Mouse (Mus musculus): ENCODE measurements around the gene Sart3. TPM values are rescaled to one million over a fixed set of nuclear protein-coding genes. Genes with fewer than 3 reads are reported as not detected.
A peak's percentile ranks its signal among the peaks of the same experiment; 100 is the strongest.

Gene Sart3
- polyA plus RNA-seq, 1 experiment from 2014 or later = 57.6 TPM

- no peak overlapping the region for H3K9ac ChIP-seq (replicated peaks)
- 92% methylated on average over 9 of the region's 9 CpGs for WGBS
- no peak for ATAC-seq (replicated peaks)
- no peaks in the 10 kb centered on the region for H3K9me3 ChIP-seq
- no peak overlapping the region for H3K4me3 ChIP-seq
- H3K27ac ChIP-seq (replicated peaks) = no peak overlapping the region
- H3K4me2 ChIP-seq (replicated peaks) = no peak overlapping the region
- peaks cover 4% of the 10 kb centered on the region for H3K4me1 ChIP-seq
- no peaks in the 10 kb centered on the region for H3K36me3 ChIP-seq
- no peaks in the 10 kb centered on the region for H3K27me3 ChIP-seq
These were observed 33.0 kb upstream of the Sart3 start for GRCm38 (mm10) chr5:113805301-113805700.

GRCm38 (mm10) chr5:113804395-113804966, 32.2 kb upstream of the Sart3 start:
- Histone ChIP-seq H3K9ac (replicated peaks) (no peak overlapping the region), H3K9me3 (no peaks in the 10 kb centered on the region), H3K4me3 (no peak overlapping the region), H3K4me1 (peaks cover 7% of the 10 kb centered on the region), H3K4me2 (replicated peaks) (no peak overlapping the region), H3K27me3 (no peaks in the 10 kb centered on the region), H3K27ac (replicated peaks) (no peak overlapping the region), H3K36me3 (no peaks in the 10 kb centered on the region)
- no peak for ATAC-seq (replicated peaks)
- 65% methylated on average over 7 of the region's 7 CpGs for WGBS

- ATAC-seq (replicated peaks) = peak; percentile 78
- no peak within 1 kb of the TSS for H3K27ac ChIP-seq (replicated peaks)
- no peak within 1 kb of the TSS for H3K4me3 ChIP-seq
- H3K9me3 ChIP-seq = no peaks in the 10 kb centered on the region
- H3K9ac ChIP-seq (replicated peaks) = no peak within 1 kb of the TSS
- no peaks in the 10 kb centered on the region for H3K27me3 ChIP-seq
- 0% methylated on average over 11 of the region's 11 CpGs for WGBS
- peaks cover 7% of the 10 kb centered on the region for H3K4me1 ChIP-seq
- H3K36me3 ChIP-seq = no peaks in the 10 kb centered on the region
- no peak within 1 kb of the TSS for H3K4me2 ChIP-seq (replicated peaks)
These were observed 28.0 kb upstream of the Sart3 start, which contains the start of gene Tmem119 for GRCm38 (mm10) chr5:113800280-113800679. Gene Tmem119 (minus strand): TSS chr5:113800516.

- 54% methylated on average over 5 of the region's 5 CpGs for WGBS
- Histone ChIP-seq H3K36me3 (no peaks in the 10 kb centered on the region), H3K27me3 (no peaks in the 10 kb centered on the region), H3K9ac (replicated peaks) (no peak overlapping the region), H3K9me3 (no peaks in the 10 kb centered on the region), H3K27ac (replicated peaks) (no peak overlapping the region), H3K4me3 (no peak overlapping the region), H3K4me1 (peaks cover 7% of the 10 kb centered on the region), H3K4me2 (replicated peaks) (no peak overlapping the region)
- no peak; the same call in 1 of the 2 replicates for ATAC-seq (replicated peaks)
These were observed 27.4 kb upstream of the Sart3 start for GRCm38 (mm10) chr5:113799691-113800090.

- 89% methylated on average over 9 of the region's 9 CpGs for WGBS
- Histone ChIP-seq H3K36me3 (no peaks in the 10 kb centered on the region), H3K27ac (replicated peaks) (no peak overlapping the region)
These were observed 26.2 kb upstream of the Sart3 start for GRCm38 (mm10) chr5:113798525-113798924.

GRCm38 (mm10) chr5:113797149-113797882, 25.0 kb upstream of the Sart3 start:
- H3K4me2 ChIP-seq (replicated peaks) = no peak overlapping the region
- peaks cover 7% of the 10 kb centered on the region for H3K4me1 ChIP-seq
- no peaks in the 10 kb centered on the region for H3K27me3 ChIP-seq
- ATAC-seq (replicated peaks) = no peak
- no peaks in the 10 kb centered on the region for H3K9me3 ChIP-seq
- no peak overlapping the region for H3K4me3 ChIP-seq
- no peaks in the 10 kb centered on the region for H3K36me3 ChIP-seq
- no peak overlapping the region for H3K9ac ChIP-seq (replicated peaks)
- no peak overlapping the region for H3K27ac ChIP-seq (replicated peaks)
- WGBS = 11% methylated on average over 19 of the region's 19 CpGs

More at GRCm38 (mm10) chr5:113798525-113798924, 26.2 kb upstream of the Sart3 start:
- Histone ChIP-seq H3K27me3 (no peaks in the 10 kb centered on the region), H3K9ac (replicated peaks) (no peak overlapping the region), H3K4me2 (replicated peaks) (no peak overlapping the region), H3K4me1 (peaks cover 7% of the 10 kb centered on the region), H3K4me3 (no peak overlapping the region), H3K9me3 (no peaks in the 10 kb centered on the region)
- no peak for ATAC-seq (replicated peaks)

GRCm38 (mm10) chr5:113796401-113797148, 24.3 kb upstream of the Sart3 start:
- H3K36me3 ChIP-seq = no peaks in the 10 kb centered on the region
- H3K4me3 ChIP-seq = no peak overlapping the region
- no peak overlapping the region for H3K27ac ChIP-seq (replicated peaks)
- H3K4me1 ChIP-seq = peaks cover 7% of the 10 kb centered on the region
- H3K4me2 ChIP-seq (replicated peaks) = no peak overlapping the region
- H3K27me3 ChIP-seq = no peaks in the 10 kb centered on the region
- no peaks in the 10 kb centered on the region for H3K9me3 ChIP-seq
- 9% methylated on average over 13 of the region's 13 CpGs for WGBS
- ATAC-seq (replicated peaks) = no peak
- H3K9ac ChIP-seq (replicated peaks) = no peak overlapping the region

GRCm38 (mm10) chr5:113791197-113792095, 19.1 kb upstream of the Sart3 start:
- Histone ChIP-seq H3K27me3 (no peaks in the 10 kb centered on the region), H3K27ac (replicated peaks) (no peak overlapping the region), H3K4me3 (no peak overlapping the region), H3K9me3 (no peaks in the 10 kb centered on the region), H3K36me3 (no peaks in the 10 kb centered on the region), H3K9ac (replicated peaks) (no peak overlapping the region), H3K4me2 (replicated peaks) (no peak overlapping the region), H3K4me1 (no peaks in the 10 kb centered on the region)
- WGBS = 85% methylated on average over 16 of the region's 16 CpGs
- ATAC-seq (replicated peaks) = no peak

- Histone ChIP-seq H3K4me2 (replicated peaks) (no peak overlapping the region), H3K27me3 (no peaks in the 10 kb centered on the region), H3K9ac (replicated peaks) (no peak overlapping the region), H3K9me3 (no peaks in the 10 kb centered on the region), H3K36me3 (no peaks in the 10 kb centered on the region), H3K4me1 (no peaks in the 10 kb centered on the region), H3K4me3 (no peak overlapping the region), H3K27ac (replicated peaks) (no peak overlapping the region)
- ATAC-seq (replicated peaks) = no peak
- WGBS = 78% methylated on average over 11 of the region's 11 CpGs
These were observed 18.3 kb upstream of the Sart3 start for GRCm38 (mm10) chr5:113790453-113791196.

GRCm38 (mm10) chr5:113789075-113789788, 16.9 kb upstream of the Sart3 start:
- H3K27me3 ChIP-seq = no peaks in the 10 kb centered on the region
- H3K4me1 ChIP-seq = no peaks in the 10 kb centered on the region
- 47% methylated on average over 7 of the region's 7 CpGs for WGBS
- H3K36me3 ChIP-seq = no peaks in the 10 kb centered on the region
- no peak for ATAC-seq (replicated peaks)
- no peaks in the 10 kb centered on the region for H3K9me3 ChIP-seq
- H3K4me3 ChIP-seq = no peak overlapping the region
- no peak overlapping the region for H3K4me2 ChIP-seq (replicated peaks)
- H3K9ac ChIP-seq (replicated peaks) = no peak overlapping the region
- no peak overlapping the region for H3K27ac ChIP-seq (replicated peaks)

- Histone ChIP-seq H3K27ac (replicated peaks) (no peak overlapping the region), H3K4me3 (no peak overlapping the region), H3K9ac (replicated peaks) (no peak overlapping the region), H3K27me3 (0 out of 2 replicates have a peak, but pooled peaks cover 1% of the 10 kb centered on the region), H3K9me3 (no peaks in the 10 kb centered on the region), H3K4me2 (replicated peaks) (no peak overlapping the region), H3K36me3 (no peaks in the 10 kb centered on the region), H3K4me1 (no peaks in the 10 kb centered on the region)
- ATAC-seq (replicated peaks) = no peak
- WGBS = 49% methylated on average over 6 of the region's 6 CpGs
These were observed 16.3 kb upstream of the Sart3 start for GRCm38 (mm10) chr5:113788645-113789044.
